Mouse (Mus musculus) liver, embryonic 16.5 days (tissue): ENCODE measurements around the gene Gm17617. TPM values are rescaled to one million over a fixed set of nuclear protein-coding genes. Genes with fewer than 3 reads are reported as not detected.

Experiments
- ATAC-seq: fragments of 200-750 bp; cut with Nextera tagmentation; 2 replicates; pipeline ENCODE4 v1.8.0; 2017; ENCODE audit warnings: low read depth, mild to moderate bottlenecking, moderate number of reproducible peaks, moderate library complexity
- H3K27ac ChIP-seq: fragments of 300-500 bp; sonication (generic); 2 replicates; pipeline ENCODE4 v1.5.1; 2014; ENCODE audit warnings: mild to moderate bottlenecking, low read length
- H3K27me3 ChIP-seq: fragments of 300-500 bp; sonication (generic); 2 replicates; pipeline ENCODE4 v1.6.1; 2014; ENCODE audit warnings: low read depth, low read length, mixed read lengths; ENCODE audit not compliant: control insufficient read depth, insufficient read depth
- H3K36me3 ChIP-seq: fragments of 300-500 bp; sonication (generic); 2 replicates; pipeline ENCODE4 v1.6.1; 2014; ENCODE audit warnings: mild to moderate bottlenecking; ENCODE audit not compliant: control insufficient read depth, insufficient read depth
- H3K4me1 ChIP-seq: fragments of 300-500 bp; sonication (generic); 2 replicates; pipeline ENCODE4 v1.6.1; 2014; ENCODE audit warnings: low read depth, low read length, mixed read lengths; ENCODE audit not compliant: control insufficient read depth
- H3K4me2 ChIP-seq: fragments of 300-500 bp; sonication (generic); 2 replicates; pipeline ENCODE4 v1.6.1; 2014; ENCODE audit warnings: low read depth, low read length, mixed read lengths
- H3K4me3 ChIP-seq: fragments of 300-500 bp; sonication (generic); 2 replicates; pipeline ENCODE4 v1.5.1; 2014; ENCODE audit warnings: low read depth, mild to moderate bottlenecking, low read length
- H3K9ac ChIP-seq: fragments of 300-500 bp; sonication (generic); 2 replicates; pipeline ENCODE4 v1.6.1; 2014; ENCODE audit warnings: low read depth, low read length
- H3K9me3 ChIP-seq: fragments of 300-500 bp; sonication (generic); replicated peaks from 2 replicates; pipeline ENCODE4 v1.6.1; 2016; ENCODE audit warnings: low read length; ENCODE audit not compliant: control insufficient read depth
- WGBS: fragments of 180-500 bp; shearing (Covaris S2); extraction: QIAGEN DNeasy Blood & Tissue Kit; methylation state at CpG from one replicate; pipeline ENCODE4 v1.1.7; 2014; ENCODE audit not compliant: insufficient replicate concordance; 5-methylcytosine and 5-hydroxymethylcytosine counted together
- polyA plus RNA-seq: library from polyadenylated mRNA; unstranded; fragments of >200 nt; fragmentation: Nextera tagmentation; extraction: Ambion mirVana; gene quantifications from 2 replicates; pipeline ENCODE4 v1.2.1, GENCODE M21; 2015

Gene Gm17617
- polyA plus RNA-seq, 1 experiment from 2014 or later = not detected

- 0 out of 2 replicates have a peak overlapping the region, but pooled peaks have one; percentile 19 for H3K9ac ChIP-seq
- 28% methylated on average over 26 of the region's 26 CpGs for WGBS
- no peak overlapping the region for H3K4me3 ChIP-seq
- H3K27me3 ChIP-seq = no peaks in the 10 kb centered on the region
- no peak for ATAC-seq
- H3K4me1 ChIP-seq = peaks cover 5% of the 10 kb centered on the region
- H3K4me2 ChIP-seq = peak overlapping the region; percentile 35; the same call in 1 of the 2 replicates
- H3K9me3 ChIP-seq = no peaks in the 10 kb centered on the region
- H3K27ac ChIP-seq = no peak overlapping the region
- no peaks in the 10 kb centered on the region for H3K36me3 ChIP-seq
Observed at GRCm38 (mm10) chr13:55171517-55172335, 38.4 kb upstream of the Gm17617 start.

DNA sequence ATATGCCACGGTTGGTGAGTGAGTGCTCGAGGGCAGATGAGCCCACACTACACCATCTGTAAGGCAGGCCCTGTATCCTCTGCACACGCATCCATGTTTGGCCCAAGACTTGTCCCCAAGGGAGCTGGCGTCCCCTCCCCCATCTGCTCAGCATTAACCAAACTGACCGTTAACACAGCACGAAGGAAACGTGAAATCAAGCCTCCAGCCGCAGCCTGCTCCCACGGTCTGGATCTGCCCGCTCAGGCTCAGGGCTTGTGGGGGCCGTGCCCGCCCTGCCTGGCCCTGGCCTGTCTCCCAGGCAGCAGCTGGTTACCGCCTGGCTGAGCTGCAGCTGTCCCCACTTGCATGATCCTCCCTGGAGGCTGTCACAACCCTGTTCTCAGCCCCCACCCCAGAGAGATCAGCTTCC lies 35.6 kb upstream of the Gm17617 start:
- H3K36me3 ChIP-seq = no peaks in the 10 kb centered on the region
- H3K4me2 ChIP-seq = no peak overlapping the region
- H3K27ac ChIP-seq = no peak overlapping the region
- no peak overlapping the region for H3K4me3 ChIP-seq
- H3K9ac ChIP-seq = no peak overlapping the region
- H3K27me3 ChIP-seq = no peaks in the 10 kb centered on the region
- no peaks in the 10 kb centered on the region for H3K9me3 ChIP-seq
- peaks cover 5% of the 10 kb centered on the region for H3K4me1 ChIP-seq
- no peak for ATAC-seq
- 83% methylated on average over 13 of the region's 13 CpGs for WGBS

DNA sequence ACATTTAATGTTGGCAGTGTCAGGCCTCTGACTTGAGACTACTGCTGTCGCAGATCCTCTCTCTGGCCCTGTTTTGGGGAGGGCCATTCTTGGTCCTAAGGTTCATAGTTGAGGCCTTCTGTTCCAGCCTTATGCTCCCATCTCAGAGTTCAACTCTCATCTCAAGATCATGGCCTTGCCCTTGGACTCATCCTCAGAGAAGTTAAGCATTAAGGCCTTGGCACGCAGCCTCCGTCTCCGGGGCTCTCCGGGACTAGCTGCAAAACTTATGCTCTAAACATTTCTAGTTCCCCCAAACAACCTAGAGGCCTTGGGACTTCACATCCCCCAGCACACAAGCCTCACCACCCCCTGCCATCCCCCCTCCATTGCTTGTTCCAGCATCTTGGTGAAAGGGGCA lies 34.9 kb upstream of the Gm17617 start:
- H3K27ac ChIP-seq = no peak overlapping the region
- no peak for ATAC-seq

DNA sequence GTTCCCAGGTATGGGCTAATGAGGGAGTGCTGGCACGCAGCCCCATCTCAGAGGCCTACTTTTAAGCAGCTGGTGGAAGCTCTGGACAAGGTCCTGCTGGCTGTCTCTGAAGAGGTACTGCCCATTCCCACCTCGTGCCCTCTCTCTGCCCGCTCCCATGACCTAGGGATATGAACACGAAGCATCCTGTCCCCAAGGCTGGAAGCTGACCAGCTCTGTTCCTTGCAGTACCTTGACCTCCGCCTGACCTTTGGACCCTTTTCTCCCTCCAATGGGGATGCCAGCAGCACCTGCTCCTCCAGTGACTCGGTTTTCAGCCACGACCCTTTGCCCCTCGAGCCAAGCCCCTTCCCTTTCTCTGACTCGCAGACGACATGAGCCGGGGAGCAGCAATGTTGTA lies 34.5 kb upstream of the Gm17617 start:
- no peak overlapping the region for H3K4me3 ChIP-seq
- H3K4me1 ChIP-seq = peaks cover 5% of the 10 kb centered on the region
- no peaks in the 10 kb centered on the region for H3K9me3 ChIP-seq
- H3K27me3 ChIP-seq = no peaks in the 10 kb centered on the region
- no peak for ATAC-seq
- no peaks in the 10 kb centered on the region for H3K36me3 ChIP-seq
- no peak overlapping the region for H3K27ac ChIP-seq
- H3K4me2 ChIP-seq = no peak overlapping the region
- 73% methylated on average over 11 of the region's 11 CpGs for WGBS
- H3K9ac ChIP-seq = no peak overlapping the region

More for the DNA sequence above, 34.9 kb upstream of the Gm17617 start:
- Histone ChIP-seq H3K36me3 (no peaks in the 10 kb centered on the region), H3K9ac (no peak overlapping the region), H3K4me1 (peaks cover 5% of the 10 kb centered on the region), H3K27me3 (no peaks in the 10 kb centered on the region), H3K9me3 (no peaks in the 10 kb centered on the region), H3K4me3 (no peak overlapping the region), H3K4me2 (no peak overlapping the region)
- 83% methylated on average over 5 of the region's 5 CpGs for WGBS

DNA sequence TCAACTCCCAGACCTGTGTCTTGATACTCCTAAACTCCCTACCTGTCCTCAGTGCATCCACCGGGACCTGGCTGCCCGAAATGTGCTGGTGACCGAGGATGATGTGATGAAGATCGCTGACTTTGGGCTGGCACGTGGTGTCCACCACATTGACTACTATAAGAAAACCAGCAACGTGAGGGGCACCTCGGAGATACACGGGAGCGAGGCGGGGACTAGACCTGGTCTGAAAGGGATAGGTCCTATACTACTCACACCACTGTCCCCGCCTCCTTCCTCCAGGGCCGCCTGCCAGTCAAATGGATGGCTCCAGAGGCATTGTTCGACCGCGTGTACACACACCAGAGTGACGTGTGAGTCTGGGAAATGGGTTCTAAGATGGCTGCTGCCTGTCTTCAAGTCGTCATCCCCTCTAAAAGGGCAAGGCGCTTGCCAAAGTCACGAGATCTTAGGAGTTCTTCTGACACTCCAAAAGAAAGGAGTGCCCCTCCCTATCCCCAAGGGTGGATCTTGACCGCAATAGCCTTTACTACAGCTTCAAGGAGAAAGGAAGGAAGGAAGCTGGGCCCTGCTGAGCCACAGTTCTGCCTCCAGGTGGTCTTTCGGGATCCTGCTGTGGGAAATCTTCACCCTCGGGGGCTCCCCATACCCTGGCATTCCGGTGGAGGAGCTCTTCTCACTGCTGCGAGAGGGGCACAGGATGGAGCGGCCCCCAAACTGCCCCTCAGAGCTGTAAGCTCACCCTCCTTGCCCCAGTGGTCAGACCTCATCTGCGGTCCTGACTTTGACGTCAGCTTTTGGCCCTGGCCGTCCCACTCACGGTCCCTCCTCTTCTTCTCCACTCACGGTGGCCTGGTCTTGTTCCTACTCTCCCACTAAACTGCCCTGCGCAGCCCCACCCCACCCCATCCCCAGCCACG lies 33.7 kb upstream of the Gm17617 start:
- ATAC-seq = no peak
- no peak overlapping the region for H3K9ac ChIP-seq
- WGBS = 71% methylated on average over 32 of the region's 32 CpGs
- no peak overlapping the region for H3K4me2 ChIP-seq
- H3K4me3 ChIP-seq = no peak overlapping the region
- no peaks in the 10 kb centered on the region for H3K9me3 ChIP-seq
- peaks cover 5% of the 10 kb centered on the region for H3K4me1 ChIP-seq
- H3K36me3 ChIP-seq = no peaks in the 10 kb centered on the region
- H3K27ac ChIP-seq = no peak overlapping the region
- no peaks in the 10 kb centered on the region for H3K27me3 ChIP-seq

DNA sequence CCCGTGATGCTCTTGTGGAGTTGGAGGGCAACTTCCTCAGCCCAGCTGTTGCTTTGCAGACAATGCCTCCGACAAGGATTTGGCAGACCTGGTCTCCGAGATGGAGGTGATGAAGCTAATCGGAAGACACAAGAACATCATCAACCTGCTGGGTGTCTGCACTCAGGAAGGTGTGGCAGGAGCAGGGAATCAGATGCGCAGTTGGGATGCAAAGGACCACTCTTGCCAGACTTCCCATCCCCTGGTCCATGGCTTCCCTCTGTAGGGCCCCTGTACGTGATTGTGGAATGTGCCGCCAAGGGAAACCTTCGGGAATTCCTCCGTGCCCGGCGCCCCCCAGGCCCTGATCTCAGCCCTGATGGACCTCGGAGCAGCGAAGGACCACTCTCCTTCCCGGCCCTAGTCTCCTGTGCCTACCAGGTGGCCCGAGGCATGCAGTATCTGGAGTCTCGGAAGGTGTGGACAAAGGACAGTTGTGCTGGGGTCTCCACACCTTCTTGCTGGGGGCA lies 32.5 kb upstream of the Gm17617 start:
- no peak for ATAC-seq

DNA sequence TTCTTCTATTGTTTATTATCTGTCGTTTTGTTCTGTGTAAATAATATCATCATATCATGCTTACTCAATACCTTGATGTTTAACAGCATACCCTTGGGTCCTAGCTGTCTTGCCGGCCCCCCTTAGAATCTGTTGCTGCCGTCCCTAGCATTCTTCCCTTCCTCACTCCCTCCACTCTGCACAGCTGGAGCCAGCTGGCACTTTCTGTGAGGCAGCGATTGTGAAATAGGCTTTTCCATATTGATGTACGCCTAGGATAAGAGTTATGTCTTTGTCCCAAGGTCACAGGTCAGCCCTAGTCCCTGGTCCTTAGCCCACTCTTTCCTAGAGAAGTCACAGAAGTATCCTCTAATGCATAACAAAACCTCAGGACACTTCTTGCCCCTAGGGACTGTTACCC lies 30.2 kb upstream of the Gm17617 start:
- no peaks in the 10 kb centered on the region for H3K9me3 ChIP-seq
- H3K27ac ChIP-seq = no peak overlapping the region
- no peak overlapping the region for H3K9ac ChIP-seq
- H3K4me3 ChIP-seq = no peak overlapping the region
- H3K36me3 ChIP-seq = no peaks in the 10 kb centered on the region
- H3K4me1 ChIP-seq = no peaks in the 10 kb centered on the region
- ATAC-seq = no peak
- no peak overlapping the region for H3K4me2 ChIP-seq
- H3K27me3 ChIP-seq = no peaks in the 10 kb centered on the region
- WGBS = 44% methylated on average over 5 of the region's 5 CpGs

More for the DNA sequence above, 32.5 kb upstream of the Gm17617 start:
- H3K9ac ChIP-seq = no peak overlapping the region
- H3K36me3 ChIP-seq = no peaks in the 10 kb centered on the region
- 73% methylated on average over 16 of the region's 16 CpGs for WGBS
- no peak overlapping the region for H3K27ac ChIP-seq
- no peak overlapping the region for H3K4me2 ChIP-seq
- H3K9me3 ChIP-seq = no peaks in the 10 kb centered on the region
- no peak overlapping the region for H3K4me3 ChIP-seq
- H3K4me1 ChIP-seq = no peaks in the 10 kb centered on the region
- H3K27me3 ChIP-seq = no peaks in the 10 kb centered on the region

GRCm38 (mm10) chr13:55162365-55162764 lies 29.0 kb upstream of the Gm17617 start:
- H3K4me1 ChIP-seq = no peaks in the 10 kb centered on the region
- no peak overlapping the region for H3K27ac ChIP-seq
- H3K27me3 ChIP-seq = no peaks in the 10 kb centered on the region
- no peak for ATAC-seq
- no peaks in the 10 kb centered on the region for H3K36me3 ChIP-seq
- no peaks in the 10 kb centered on the region for H3K9me3 ChIP-seq
- H3K9ac ChIP-seq = no peak overlapping the region
- H3K4me2 ChIP-seq = no peak overlapping the region
- H3K4me3 ChIP-seq = no peak overlapping the region
- 59% methylated on average over 7 of the region's 7 CpGs for WGBS
